Mouse (Mus musculus): ENCODE results near the gene Bend6. TPM values are rescaled to one million over a fixed set of nuclear protein-coding genes. Genes with fewer than 3 reads are reported as not detected.

Bend6 gene
- polyA plus RNA-seq, 1 experiment from 2014 or later, result 0.50 TPM

GRCm38 (mm10) chr1:33813495-33813867 lies 94.1 kb downstream of the Bend6 start:
- peak overlapping the region; percentile 79 for H3K27ac ChIP-seq (replicated peaks)
- WGBS (ENCODE audit: insufficient replicate concordance), result 6% methylated on average over 11 of the region's 11 CpGs
- H3K9ac ChIP-seq, result peak overlapping the region; percentile 85
- peaks cover 36% of the 10 kb centered on the region for H3K36me3 ChIP-seq (replicated peaks)
- H3K27me3 ChIP-seq, result no peaks in the 10 kb centered on the region
- H3K9me3 ChIP-seq (replicated peaks), result no peaks in the 10 kb centered on the region
- no peak; the same call in 1 of the 2 replicates for ATAC-seq (ENCODE audit: insufficient read depth)
- H3K4me3 ChIP-seq (replicated peaks), result peak overlapping the region; percentile 77
- H3K4me1 ChIP-seq (replicated peaks), result peaks cover 17% of the 10 kb centered on the region
- peak overlapping the region; percentile 83 for H3K4me2 ChIP-seq

GRCm38 (mm10) chr1:33803323-33803722 lies 104.3 kb downstream of the Bend6 start:
- Histone ChIP-seq H3K27me3 (no peaks in the 10 kb centered on the region), H3K4me1 (replicated peaks) (no peaks in the 10 kb centered on the region), H3K4me3 (replicated peaks) (no peak overlapping the region), H3K9me3 (replicated peaks) (no peaks in the 10 kb centered on the region), H3K36me3 (replicated peaks) (peaks cover 60% of the 10 kb centered on the region), H3K27ac (replicated peaks) (no peak overlapping the region), H3K4me2 (no peak overlapping the region), H3K9ac (no peak overlapping the region)
- 84% methylated on average over 2 of the region's 2 CpGs for WGBS (ENCODE audit: insufficient replicate concordance)
- no peak for ATAC-seq (ENCODE audit: insufficient read depth)

Other genes starting within 250 kb of the Bend6 start
- 33.4 and 34.4 TPM in 2 replicates for gene Prim2, start 238.0 kb downstream of the Bend6 start, polyA plus RNA-seq (2015; fragmentation: Nextera tagmentation; extraction: Ambion mirVana)
- gene Rab23, start 187.9 kb downstream of the Bend6 start, polyA plus RNA-seq (2015; fragmentation: Nextera tagmentation; extraction: Ambion mirVana), result 3.7 and 4.7 TPM in 2 replicates
- gene Bag2, start 150.0 kb downstream of the Bend6 start, polyA plus RNA-seq (2015; fragmentation: Nextera tagmentation; extraction: Ambion mirVana), result 47.7 and 48.7 TPM in 2 replicates
- 5.6 and 6.7 TPM in 2 replicates for gene Zfp451, start 93.2 kb downstream of the Bend6 start, polyA plus RNA-seq (2015; fragmentation: Nextera tagmentation; extraction: Ambion mirVana)
- gene Dst, start 409 bp upstream of the Bend6 start, polyA plus RNA-seq (2015; fragmentation: Nextera tagmentation; extraction: Ambion mirVana), result 5.9 and 6.9 TPM in 2 replicates

Data from liver, embryonic 15.5 days (tissue).